Mouse (Mus musculus): Measurements from ENCODE around the gene Slc35c1. TPM values are rescaled to one million over a fixed set of nuclear protein-coding genes. Genes with fewer than 3 reads are reported as not detected.
A peak's percentile ranks its signal among the peaks of the same experiment; 100 is the strongest.

The Slc35c1 gene
- polyA plus RNA-seq, 1 experiment from 2014 or later = 12.7 TPM

GRCm38 (mm10) chr2:92458481-92458880, 1.9 kb downstream of the Slc35c1 start:
- Histone ChIP-seq H3K9ac (replicated peaks; ENCODE audit: low read depth, low read length) (peak overlapping the region; percentile 70), H3K4me3 (replicated peaks; ENCODE audit: low read length) (peak overlapping the region; percentile 71), H3K9me3 (ENCODE audit: control insufficient read depth, low read length) (no peaks in the 10 kb centered on the region), H3K36me3 (ENCODE audit: control insufficient read depth, insufficient read depth) (peaks cover 4% of the 10 kb centered on the region; the same call in 1 of the 2 replicates), H3K27me3 (replicated peaks; ENCODE audit: control insufficient read depth, insufficient read depth, low read length) (peaks cover 5% of the 10 kb centered on the region), H3K4me2 (ENCODE audit: low read length) (peak overlapping the region; percentile 74), H3K27ac (ENCODE audit: low read length) (no peak overlapping the region), H3K4me1 (replicated peaks; ENCODE audit: control insufficient read depth, insufficient read depth, low read length) (peaks cover 36% of the 10 kb centered on the region)
- 66% methylated on average over 13 of the region's 13 CpGs for WGBS
- ATAC-seq = no peak

- H3K27ac ChIP-seq (ENCODE audit: low read length) = no peak overlapping the region
- 0 out of 2 replicates have a peak overlapping the region, but pooled peaks have one; percentile 2 for H3K9ac ChIP-seq (replicated peaks; ENCODE audit: low read depth, low read length)
- peak overlapping the region; percentile 14; the same call in 1 of the 2 replicates for H3K4me2 ChIP-seq (ENCODE audit: low read length)
- ATAC-seq = no peak
- 70% methylated on average over 8 of the region's 8 CpGs for WGBS
- no peak overlapping the region for H3K4me3 ChIP-seq (replicated peaks; ENCODE audit: low read length)
- H3K36me3 ChIP-seq (ENCODE audit: control insufficient read depth, insufficient read depth) = peaks cover 6% of the 10 kb centered on the region
- H3K9me3 ChIP-seq (ENCODE audit: control insufficient read depth, low read length) = no peaks in the 10 kb centered on the region
- H3K27me3 ChIP-seq (replicated peaks; ENCODE audit: control insufficient read depth, insufficient read depth, low read length) = peaks cover 5% of the 10 kb centered on the region
- H3K4me1 ChIP-seq (replicated peaks; ENCODE audit: control insufficient read depth, insufficient read depth, low read length) = peaks cover 36% of the 10 kb centered on the region
Measured at GRCm38 (mm10) chr2:92456970-92457530, 3.3 kb downstream of the Slc35c1 start.

GRCm38 (mm10) chr2:92455704-92456103, 4.6 kb downstream of the Slc35c1 start:
- no peak for ATAC-seq
- 0 out of 2 replicates have a peak overlapping the region, but pooled peaks have one; percentile 12 for H3K9ac ChIP-seq (replicated peaks; ENCODE audit: low read depth, low read length)
- WGBS = 42% methylated on average over 2 of the region's 3 CpGs

GRCm38 (mm10) chr2:92454166-92454565, 6.2 kb downstream of the Slc35c1 start:
- H3K4me3 ChIP-seq (replicated peaks; ENCODE audit: low read length) = no peak overlapping the region
- ATAC-seq = no peak
- H3K9me3 ChIP-seq (ENCODE audit: control insufficient read depth, low read length) = no peaks in the 10 kb centered on the region
- peaks cover 6% of the 10 kb centered on the region for H3K36me3 ChIP-seq (ENCODE audit: control insufficient read depth, insufficient read depth)
- no peak overlapping the region for H3K9ac ChIP-seq (replicated peaks; ENCODE audit: low read depth, low read length)
- no peak overlapping the region for H3K4me2 ChIP-seq (ENCODE audit: low read length)
- peaks cover 31% of the 10 kb centered on the region for H3K4me1 ChIP-seq (replicated peaks; ENCODE audit: control insufficient read depth, insufficient read depth, low read length)
- H3K27ac ChIP-seq (ENCODE audit: low read length) = no peak overlapping the region
- H3K27me3 ChIP-seq (replicated peaks; ENCODE audit: control insufficient read depth, insufficient read depth, low read length) = no peaks in the 10 kb centered on the region
- WGBS = 93% methylated on average over 11 of the region's 11 CpGs

More at GRCm38 (mm10) chr2:92455704-92456103, 4.6 kb downstream of the Slc35c1 start:
- no peak overlapping the region for H3K4me2 ChIP-seq (ENCODE audit: low read length)
- H3K4me1 ChIP-seq (replicated peaks; ENCODE audit: control insufficient read depth, insufficient read depth, low read length) = peaks cover 36% of the 10 kb centered on the region
- H3K9me3 ChIP-seq (ENCODE audit: control insufficient read depth, low read length) = no peaks in the 10 kb centered on the region
- peaks cover 4% of the 10 kb centered on the region for H3K27me3 ChIP-seq (replicated peaks; ENCODE audit: control insufficient read depth, insufficient read depth, low read length)
- peaks cover 6% of the 10 kb centered on the region for H3K36me3 ChIP-seq (ENCODE audit: control insufficient read depth, insufficient read depth)
- no peak overlapping the region for H3K27ac ChIP-seq (ENCODE audit: low read length)
- H3K4me3 ChIP-seq (replicated peaks; ENCODE audit: low read length) = no peak overlapping the region

- H3K9me3 ChIP-seq (ENCODE audit: control insufficient read depth, low read length) = no peaks in the 10 kb centered on the region
- H3K4me1 ChIP-seq (replicated peaks; ENCODE audit: control insufficient read depth, insufficient read depth, low read length) = peaks cover 3% of the 10 kb centered on the region
- no peak overlapping the region for H3K9ac ChIP-seq (replicated peaks; ENCODE audit: low read depth, low read length)
- no peaks in the 10 kb centered on the region for H3K27me3 ChIP-seq (replicated peaks; ENCODE audit: control insufficient read depth, insufficient read depth, low read length)
- no peak for ATAC-seq
- H3K36me3 ChIP-seq (ENCODE audit: control insufficient read depth, insufficient read depth) = peaks cover 6% of the 10 kb centered on the region
- no peak overlapping the region for H3K4me3 ChIP-seq (replicated peaks; ENCODE audit: low read length)
- H3K4me2 ChIP-seq (ENCODE audit: low read length) = no peak overlapping the region
- WGBS = 97% methylated on average over 3 of the region's 3 CpGs
- no peak overlapping the region for H3K27ac ChIP-seq (ENCODE audit: low read length)
Measured at GRCm38 (mm10) chr2:92451126-92451525, 9.2 kb downstream of the Slc35c1 start.

- 66% methylated on average over 7 of the region's 7 CpGs for WGBS
- no peak overlapping the region for H3K9ac ChIP-seq (replicated peaks; ENCODE audit: low read depth, low read length)
- H3K9me3 ChIP-seq (ENCODE audit: control insufficient read depth, low read length) = no peaks in the 10 kb centered on the region
- no peak overlapping the region for H3K4me3 ChIP-seq (replicated peaks; ENCODE audit: low read length)
- peaks cover 5% of the 10 kb centered on the region; the same call in 1 of the 2 replicates for H3K4me1 ChIP-seq (replicated peaks; ENCODE audit: control insufficient read depth, insufficient read depth, low read length)
- no peaks in the 10 kb centered on the region for H3K27me3 ChIP-seq (replicated peaks; ENCODE audit: control insufficient read depth, insufficient read depth, low read length)
- no peak overlapping the region for H3K27ac ChIP-seq (ENCODE audit: low read length)
- no peak overlapping the region for H3K4me2 ChIP-seq (ENCODE audit: low read length)
- no peaks in the 10 kb centered on the region for H3K36me3 ChIP-seq (ENCODE audit: control insufficient read depth, insufficient read depth)
- ATAC-seq = no peak
Measured at GRCm38 (mm10) chr2:92447121-92447740, 13.1 kb downstream of the Slc35c1 start.

GRCm38 (mm10) chr2:92446656-92447055, 13.7 kb downstream of the Slc35c1 start:
- peaks cover 7% of the 10 kb centered on the region; the same call in 1 of the 2 replicates for H3K4me1 ChIP-seq (replicated peaks; ENCODE audit: control insufficient read depth, insufficient read depth, low read length)
- 45% methylated on average over 8 of the region's 8 CpGs for WGBS
- no peak overlapping the region for H3K4me3 ChIP-seq (replicated peaks; ENCODE audit: low read length)
- ATAC-seq = no peak
- no peak overlapping the region for H3K4me2 ChIP-seq (ENCODE audit: low read length)
- H3K27ac ChIP-seq (ENCODE audit: low read length) = no peak overlapping the region
- H3K9ac ChIP-seq (replicated peaks; ENCODE audit: low read depth, low read length) = no peak overlapping the region
- no peaks in the 10 kb centered on the region for H3K27me3 ChIP-seq (replicated peaks; ENCODE audit: control insufficient read depth, insufficient read depth, low read length)
- no peaks in the 10 kb centered on the region for H3K36me3 ChIP-seq (ENCODE audit: control insufficient read depth, insufficient read depth)
- no peaks in the 10 kb centered on the region for H3K9me3 ChIP-seq (ENCODE audit: control insufficient read depth, low read length)

- H3K27me3 ChIP-seq (replicated peaks; ENCODE audit: control insufficient read depth, insufficient read depth, low read length) = no peaks in the 10 kb centered on the region
- H3K36me3 ChIP-seq (ENCODE audit: control insufficient read depth, insufficient read depth) = no peaks in the 10 kb centered on the region
- 57% methylated on average over 9 of the region's 9 CpGs for WGBS
- no peak overlapping the region for H3K4me3 ChIP-seq (replicated peaks; ENCODE audit: low read length)
- H3K9me3 ChIP-seq (ENCODE audit: control insufficient read depth, low read length) = no peaks in the 10 kb centered on the region
- no peak overlapping the region for H3K27ac ChIP-seq (ENCODE audit: low read length)
- peaks cover 7% of the 10 kb centered on the region; the same call in 1 of the 2 replicates for H3K4me1 ChIP-seq (replicated peaks; ENCODE audit: control insufficient read depth, insufficient read depth, low read length)
- H3K9ac ChIP-seq (replicated peaks; ENCODE audit: low read depth, low read length) = no peak overlapping the region
- ATAC-seq = no peak
- H3K4me2 ChIP-seq (ENCODE audit: low read length) = no peak overlapping the region
Measured at GRCm38 (mm10) chr2:92445890-92446289, 14.4 kb downstream of the Slc35c1 start.

- no peak for ATAC-seq
- H3K9ac ChIP-seq (replicated peaks; ENCODE audit: low read depth, low read length) = no peak overlapping the region
- H3K4me1 ChIP-seq (replicated peaks; ENCODE audit: control insufficient read depth, insufficient read depth, low read length) = peaks cover 7% of the 10 kb centered on the region; the same call in 1 of the 2 replicates
- H3K9me3 ChIP-seq (ENCODE audit: control insufficient read depth, low read length) = no peaks in the 10 kb centered on the region
- H3K4me2 ChIP-seq (ENCODE audit: low read length) = no peak overlapping the region
- no peak overlapping the region for H3K27ac ChIP-seq (ENCODE audit: low read length)
- no peak overlapping the region for H3K4me3 ChIP-seq (replicated peaks; ENCODE audit: low read length)
- WGBS = 51% methylated on average over 4 of the region's 4 CpGs
- H3K36me3 ChIP-seq (ENCODE audit: control insufficient read depth, insufficient read depth) = no peaks in the 10 kb centered on the region
- H3K27me3 ChIP-seq (replicated peaks; ENCODE audit: control insufficient read depth, insufficient read depth, low read length) = no peaks in the 10 kb centered on the region
Measured at GRCm38 (mm10) chr2:92444376-92444775, 16.0 kb downstream of the Slc35c1 start.

Data from forebrain, embryonic 16.5 days (tissue).